Mouse (Mus musculus) liver, embryonic 14.5 days (tissue): ENCODE data around the gene Trp53.

ENCODE experiments used
- CTCF ChIP-seq: IDR thresholded peaks from 2 replicates; pipeline ENCODE4 v1.5.1; 2016; ENCODE audit warnings: antibody characterized with exemption, low read depth, control low read depth
- EP300 ChIP-seq: IDR thresholded peaks from 2 replicates; pipeline ENCODE4 v1.6.1; 2016; ENCODE audit warnings: antibody characterized with exemption, low read depth

DNA sequence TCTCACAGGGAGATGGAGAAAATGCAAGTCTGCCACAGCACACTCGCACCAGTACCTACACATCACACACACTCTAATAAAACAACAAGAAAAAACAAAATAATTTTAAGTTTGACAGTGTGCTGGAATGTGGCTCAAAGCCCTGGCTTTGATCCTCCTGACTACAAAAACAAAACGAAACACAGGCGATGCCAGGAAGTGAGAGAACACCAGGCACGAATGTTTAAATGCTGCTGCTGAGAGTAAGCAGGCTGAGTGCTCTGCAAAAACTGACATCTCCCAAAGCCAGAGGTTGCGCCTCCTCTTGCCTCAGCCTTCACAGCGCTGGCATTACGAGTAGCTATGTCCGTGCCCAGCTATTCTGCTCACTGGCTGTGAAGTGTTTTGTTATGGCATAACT is 15.0 kb upstream of the Trp53 start:
- TF ChIP-seq EP300 = no peak
- TF ChIP-seq CTCF = no peak
